Mouse (Mus musculus) ES-E14 (cell line): ENCODE results near the gene Fbp2. TPM values are rescaled to one million over a fixed set of nuclear protein-coding genes. Genes with fewer than 3 reads are reported as not detected.
A peak's percentile ranks its signal among the peaks of the same experiment; 100 is the strongest.

Experiments
- DNase-seq: peaks from one replicate; pipeline ENCODE4 v3.0.0-alpha.2; 2013; ENCODE audit warnings: low read depth, low spot score
- H3K27ac ChIP-seq: 2 replicates; pipeline ENCODE4 v1.5.1; 2012; ENCODE audit warnings: low read depth, mild to moderate bottlenecking, low read length, moderate library complexity, mixed read lengths; ENCODE audit not compliant: poor library complexity, insufficient read depth, severe bottlenecking
- H3K36me3 ChIP-seq: 2 replicates; pipeline ENCODE4 v1.6.1; 2012; ENCODE audit warnings: mild to moderate bottlenecking, low read length, moderate library complexity, mixed read lengths; ENCODE audit not compliant: control insufficient read depth, poor library complexity, insufficient read depth, severe bottlenecking
- H3K4me1 ChIP-seq, 2 experiments: fragments of 150-350 bp in 1 of 2; sonication (generic) in 1 of 2; 2 replicates each; pipeline ENCODE4 v1.6.1; 2012; ENCODE audit warnings: low read length in 2 of 2, mild to moderate bottlenecking in 1 of 2, mixed read lengths in 1 of 2; ENCODE audit not compliant: control insufficient read depth in 2 of 2, insufficient read depth in 2 of 2, poor library complexity in 1 of 2
- H3K4me3 ChIP-seq, 2 experiments: fragments of 150-350 bp in 1 of 2; sonication (generic) in 1 of 2; 2 replicates each; pipeline ENCODE4 v1.5.1; 2012; ENCODE audit warnings: low read length in 2 of 2, low read depth in 1 of 2, mild to moderate bottlenecking in 1 of 2, mixed read lengths in 1 of 2; ENCODE audit not compliant: insufficient read depth in 1 of 2, poor library complexity in 1 of 2, severe bottlenecking in 1 of 2
- H3K9ac ChIP-seq: 2 replicates; pipeline ENCODE4 v1.6.1; 2012; ENCODE audit warnings: low read depth, mild to moderate bottlenecking, low read length, mixed read lengths; ENCODE audit not compliant: poor library complexity, insufficient read depth, severe bottlenecking
- H3K9me3 ChIP-seq: fragments of 150-350 bp; sonication (generic); 2 replicates; pipeline ENCODE4 v1.6.1; 2012; ENCODE audit warnings: low read depth, mild to moderate bottlenecking, low read length; ENCODE audit not compliant: control insufficient read depth, insufficient read depth
- CHD2 ChIP-seq: IDR thresholded peaks from 2 replicates; pipeline ENCODE4 v1.6.1; 2014; ENCODE audit warnings: mild to moderate bottlenecking, low read depth, low read length, inconsistent platforms
- HCFC1 ChIP-seq: IDR thresholded peaks from 2 replicates; pipeline ENCODE4 v1.6.1; 2012; ENCODE audit warnings: low read length, inconsistent platforms, borderline replicate concordance; ENCODE audit not compliant: insufficient read depth
- MAFK ChIP-seq: IDR thresholded peaks from 2 replicates; pipeline ENCODE4 v1.6.1; 2014; ENCODE audit warnings: mild to moderate bottlenecking, low read depth, low read length, inconsistent platforms; ENCODE audit not compliant: insufficient read depth
- ZC3H11A ChIP-seq: IDR thresholded peaks from 2 replicates; pipeline ENCODE4 v1.6.1; 2012; ENCODE audit warnings: low read depth, mild to moderate bottlenecking, inconsistent platforms, low read length, borderline replicate concordance
- ZNF384 ChIP-seq: IDR thresholded peaks from 2 replicates; pipeline ENCODE4 v1.6.1; 2012; ENCODE audit warnings: low read depth, low read length, inconsistent platforms
- in situ Hi-C, 2 experiments: fragments of 600-800 bp; cut with MboI; formaldehyde crosslinking; loops; one replicate each; pipeline ENCODE4 v1.15.1; 2025; ENCODE audit warnings: low sequenced_read_pairs in 2 of 2, inconsistent platforms in 1 of 2; ENCODE audit not compliant: unreplicated experiment in 2 of 2
- total RNA-seq: library from RNA; depleted of rRNA; stranded (reverse); fragments of 300-350 nt; gene quantifications from 2 replicates; pipeline ENCODE4 v1.2.3, GENCODE M21; 2012

The Fbp2 gene
- total RNA-seq, 1 experiment, result 10.4 TPM

DNA sequence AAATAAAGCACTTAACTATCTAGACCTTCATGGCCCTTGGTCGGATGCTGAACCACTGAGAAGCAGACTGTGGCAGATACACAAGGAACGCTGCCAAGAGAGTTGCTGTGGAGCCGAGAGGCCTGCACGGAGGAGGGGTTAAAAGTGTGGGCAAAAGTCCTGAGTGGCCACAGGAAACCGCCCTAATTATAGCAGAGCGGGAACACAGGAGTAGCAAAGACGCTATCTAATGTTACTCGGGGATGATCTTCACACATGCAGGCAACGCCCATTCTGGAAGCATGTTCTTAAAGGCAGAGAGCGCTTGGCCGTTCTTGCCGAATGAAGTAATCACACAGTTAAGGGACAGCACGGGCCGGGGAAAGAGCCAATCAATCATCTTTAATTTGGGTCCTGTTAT, 1.4 kb downstream of the Fbp2 start:
- Histone ChIP-seq H3K36me3 (no peaks in the 10 kb centered on the region), H3K27ac (no peak overlapping the region), H3K9me3 (no peaks in the 10 kb centered on the region), H3K9ac (no peak overlapping the region), H3K4me3 (no peak overlapping the region), H3K4me1 (peaks cover 3 to 12% of the 10 kb centered on the region in 2 experiments; a peak in 2 of 4 replicates)
- TF ChIP-seq MAFK, result no peak
- TF ChIP-seq HCFC1, result no peak
- no peak for TF ChIP-seq ZC3H11A
- no peak for TF ChIP-seq CHD2
- TF ChIP-seq ZNF384, result no peak
- in situ Hi-C loops, result loop anchor here (10.0 to 25.0 kb wide), 2 partner anchors 232 to 395 kb away; partner anchors contain the start of genes 6720489N17Rik (in 1 of the 2) and Gm49359 (in 1 of the 2)
- DNase-seq, result no peak

DNA sequence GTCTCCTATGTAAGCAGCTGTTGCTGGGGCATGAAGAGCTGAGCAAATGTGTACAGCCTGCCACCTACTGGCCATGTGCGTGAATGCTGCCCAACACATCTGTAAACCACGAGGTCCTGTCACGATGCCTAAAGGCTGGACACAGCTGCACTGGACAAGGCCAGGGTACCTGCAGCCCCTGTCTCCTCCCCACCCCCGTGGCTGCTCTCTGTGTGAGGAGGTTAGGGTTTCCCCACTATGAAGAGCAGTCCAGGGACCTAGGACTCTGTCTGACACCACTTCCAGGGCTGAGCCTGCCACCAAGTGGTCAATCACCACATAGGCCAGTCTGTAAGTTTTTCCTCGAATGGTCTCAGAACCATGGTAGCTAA, 1.9 kb downstream of the Fbp2 start:
- Histone ChIP-seq H3K9me3 (no peaks in the 10 kb centered on the region), H3K4me3 (peak overlapping the region; percentile 35 to 58; a peak in 3 of 4 replicates), H3K4me1 (peaks cover 3 to 12% of the 10 kb centered on the region in 2 experiments; a peak in 2 of 4 replicates), H3K9ac (peak overlapping the region; percentile 61; the same call in 1 of the 2 replicates), H3K36me3 (no peaks in the 10 kb centered on the region), H3K27ac (no peak overlapping the region)
- DNase-seq, result peak; percentile 82
- in situ Hi-C loops, result loop anchor here (10.0 to 25.0 kb wide), 2 partner anchors 231 to 394 kb away; partner anchors contain the start of genes 6720489N17Rik (in 1 of the 2) and Gm49359 (in 1 of the 2)
- TF ChIP-seq HCFC1 (peak; percentile 44; the same call in 1 of the 2 replicates), ZC3H11A (peak; percentile 73), ZNF384 (no peak; the same call in 1 of the 2 replicates), CHD2 (no peak), MAFK (no peak)

- in situ Hi-C loops, result loop anchor here (10.0 to 25.0 kb wide), 2 partner anchors 231 to 393 kb away; partner anchors contain the start of genes 6720489N17Rik (in 1 of the 2) and Gm49359 (in 1 of the 2)
- Histone ChIP-seq H3K36me3 (no peaks in the 10 kb centered on the region), H3K27ac (no peak overlapping the region), H3K4me1 (peaks cover 3 to 12% of the 10 kb centered on the region in 2 experiments; a peak in 2 of 4 replicates), H3K9ac (no peak overlapping the region), H3K4me3 (peak overlapping the region in 1 of 2 experiments; percentile 58; a peak in 2 of 4 replicates), H3K9me3 (no peaks in the 10 kb centered on the region)
- no peak for TF ChIP-seq HCFC1
- TF ChIP-seq ZC3H11A, result no peak
- no peak for TF ChIP-seq MAFK
- peak; percentile 70; the same call in 1 of the 2 replicates for TF ChIP-seq ZNF384
- TF ChIP-seq CHD2, result no peak; the same call in 1 of the 2 replicates
- DNase-seq, result no peak
Measured at GRCm38 (mm10) chr13:62855396-62856304, 2.6 kb downstream of the Fbp2 start.

- H3K4me1 ChIP-seq, result peaks cover 3 to 12% of the 10 kb centered on the region in 2 experiments; a peak in 2 of 4 replicates
- no peaks in the 10 kb centered on the region for H3K9me3 ChIP-seq
- no peak overlapping the region for H3K9ac ChIP-seq
- in situ Hi-C loops, result loop anchor here (10.0 to 25.0 kb wide), 2 partner anchors 230 to 392 kb away; partner anchors contain the start of genes 6720489N17Rik (in 1 of the 2) and Gm49359 (in 1 of the 2)
- TF ChIP-seq ZC3H11A (peak; percentile 74; the same call in 1 of the 2 replicates), HCFC1 (no peak), ZNF384 (0 out of 2 replicates have a peak, but pooled peaks have one; percentile 9), MAFK (no peak), CHD2 (no peak)
- no peak overlapping the region for H3K4me3 ChIP-seq
- peak; percentile 75 for DNase-seq
- H3K27ac ChIP-seq, result no peak overlapping the region
- no peaks in the 10 kb centered on the region for H3K36me3 ChIP-seq
Measured at GRCm38 (mm10) chr13:62854666-62855065, 3.6 kb downstream of the Fbp2 start.
